Mouse (Mus musculus): ENCODE data around the gene Mapk1ip1. TPM values are rescaled to one million over a fixed set of nuclear protein-coding genes. Genes with fewer than 3 reads are reported as not detected.

Mapk1ip1 gene
- polyA plus RNA-seq (2012; rRNA removed) (6.3 and 7.0 TPM in 2 replicates), polyA plus RNA-seq (2014; fragmentation: Nextera tagmentation; extraction: Ambion mirVana) (1.9 and 2.3 TPM in 2 replicates)

GRCm38 (mm10) chr7:138845544-138846391, at the start of gene Mapk1ip1, which contains the start of gene Ppp2r2d:
TSS of gene Mapk1ip1 (minus strand) at chr7:138846273.
TSS of gene Ppp2r2d (plus strand) at chr7:138846079.
- peak within 1 kb of the TSS; percentile 97 for H3K9ac ChIP-seq (replicated peaks)
- no peaks in the 10 kb centered on the region for H3K27me3 ChIP-seq (ENCODE audit: control insufficient read depth, insufficient read depth, low read length)
- ATAC-seq (ENCODE audit: insufficient read depth) = peak; percentile 93
- under 1% methylated on average over 51 of the region's 51 CpGs for WGBS (ENCODE audit: insufficient replicate concordance)
- H3K4me3 ChIP-seq (ENCODE audit: insufficient read depth in 1 of 2, low read depth in 2 of 2, low read length in 2 of 2) = peak within 1 kb of the TSS; percentile 83 to 93
- DNase-seq (ENCODE audit: low read depth in 3 of 3, low spot score in 3 of 3) = peak; percentile 82 to 89 (median 87)
- H3K9me3 ChIP-seq (ENCODE audit: control insufficient read depth, low read length) = no peaks in the 10 kb centered on the region
- peak within 1 kb of the TSS; percentile 89 for H3K27ac ChIP-seq
- H3K4me1 ChIP-seq (replicated peaks; ENCODE audit: control insufficient read depth in 2 of 2, insufficient read depth in 2 of 2, low read length in 1 of 2) = peaks cover 13 to 21% of the 10 kb centered on the region in 2 experiments
- H3K36me3 ChIP-seq (replicated peaks; ENCODE audit: control insufficient read depth, insufficient read depth, low read depth) = peaks cover 4% of the 10 kb centered on the region
- TF ChIP-seq EP300 (IDR thresholded peaks at IDR 0.05; ENCODE audit: low read depth) (no peak), CTCF (IDR thresholded peaks at IDR 0.05; ENCODE audit: low read depth) (peak; percentile 80)
- H3K4me2 ChIP-seq (ENCODE audit: low read depth) = peak within 1 kb of the TSS; percentile 97

GRCm38 (mm10) chr7:138885365-138886289, 39.6 kb upstream of the Mapk1ip1 start:
- TF ChIP-seq CTCF (IDR thresholded peaks at IDR 0.05; ENCODE audit: low read depth) (no peak), EP300 (IDR thresholded peaks at IDR 0.05; ENCODE audit: low read depth) (no peak)
- Histone ChIP-seq H3K9me3 (ENCODE audit: control insufficient read depth, low read length) (no peaks in the 10 kb centered on the region), H3K36me3 (replicated peaks; ENCODE audit: control insufficient read depth, insufficient read depth, low read depth) (peaks cover 6% of the 10 kb centered on the region), H3K4me3 (ENCODE audit: insufficient read depth in 1 of 2, low read depth in 2 of 2, low read length in 2 of 2) (no peak overlapping the region), H3K27me3 (ENCODE audit: control insufficient read depth, insufficient read depth, low read length) (no peaks in the 10 kb centered on the region), H3K27ac (no peak overlapping the region), H3K9ac (replicated peaks) (no peak overlapping the region), H3K4me1 (replicated peaks; ENCODE audit: control insufficient read depth in 2 of 2, insufficient read depth in 2 of 2, low read length in 1 of 2) (no peaks in the 10 kb centered on the region), H3K4me2 (ENCODE audit: low read depth) (no peak overlapping the region)
- WGBS (ENCODE audit: insufficient replicate concordance) = 72% methylated on average over 13 of the region's 13 CpGs
- no peak for ATAC-seq (ENCODE audit: insufficient read depth)
- DNase-seq (ENCODE audit: low read depth in 3 of 3, low spot score in 3 of 3) = no peak

- TF ChIP-seq EP300 (IDR thresholded peaks at IDR 0.05; ENCODE audit: low read depth) (no peak), CTCF (IDR thresholded peaks at IDR 0.05; ENCODE audit: low read depth) (no peak)
- 82% methylated on average over 3 of the region's 3 CpGs for WGBS (ENCODE audit: insufficient replicate concordance)
- no peak overlapping the region for H3K27ac ChIP-seq
- DNase-seq (ENCODE audit: low read depth in 3 of 3, low spot score in 3 of 3) (no peak), ATAC-seq (ENCODE audit: insufficient read depth) (no peak)
- H3K36me3 ChIP-seq (replicated peaks; ENCODE audit: control insufficient read depth, insufficient read depth, low read depth) = peaks cover 10% of the 10 kb centered on the region
- H3K4me1 ChIP-seq (replicated peaks; ENCODE audit: control insufficient read depth in 2 of 2, insufficient read depth in 2 of 2, low read length in 1 of 2) = no peaks in the 10 kb centered on the region
- H3K9ac ChIP-seq (replicated peaks) = no peak overlapping the region
- no peak overlapping the region for H3K4me2 ChIP-seq (ENCODE audit: low read depth)
- H3K4me3 ChIP-seq (ENCODE audit: insufficient read depth in 1 of 2, low read depth in 2 of 2, low read length in 2 of 2) = no peak overlapping the region
- no peaks in the 10 kb centered on the region for H3K9me3 ChIP-seq (ENCODE audit: control insufficient read depth, low read length)
- H3K27me3 ChIP-seq (ENCODE audit: control insufficient read depth, insufficient read depth, low read length) = no peaks in the 10 kb centered on the region
Measured at GRCm38 (mm10) chr7:138883724-138884123, 37.7 kb upstream of the Mapk1ip1 start.

GRCm38 (mm10) chr7:138875031-138875430, 29.0 kb upstream of the Mapk1ip1 start:
- Histone ChIP-seq H3K4me3 (ENCODE audit: insufficient read depth in 1 of 2, low read depth in 2 of 2, low read length in 2 of 2) (no peak overlapping the region), H3K9me3 (ENCODE audit: control insufficient read depth, low read length) (no peaks in the 10 kb centered on the region), H3K4me2 (ENCODE audit: low read depth) (no peak overlapping the region), H3K27ac (no peak overlapping the region), H3K9ac (replicated peaks) (no peak overlapping the region), H3K4me1 (replicated peaks; ENCODE audit: control insufficient read depth in 2 of 2, insufficient read depth in 2 of 2, low read length in 1 of 2) (peaks cover 0 to 2% of the 10 kb centered on the region in 2 experiments; a peak in 2 of 4 replicates), H3K36me3 (replicated peaks; ENCODE audit: control insufficient read depth, insufficient read depth, low read depth) (peaks cover 52% of the 10 kb centered on the region), H3K27me3 (ENCODE audit: control insufficient read depth, insufficient read depth, low read length) (no peaks in the 10 kb centered on the region)
- WGBS (ENCODE audit: insufficient replicate concordance) = 77% methylated on average over 3 of the region's 3 CpGs
- ATAC-seq (ENCODE audit: insufficient read depth) (no peak), DNase-seq (ENCODE audit: low read depth in 3 of 3, low spot score in 3 of 3) (no peak)
- no peak for TF ChIP-seq CTCF (IDR thresholded peaks at IDR 0.05; ENCODE audit: low read depth)
- TF ChIP-seq EP300 (IDR thresholded peaks at IDR 0.05; ENCODE audit: low read depth) = no peak

Measured in liver, embryonic 14.5 days (tissue).